Mouse (Mus musculus) hindbrain, postnatal 0 days (tissue): Measurements from ENCODE around the gene Pim3. TPM values are rescaled to one million over a fixed set of nuclear protein-coding genes. Genes with fewer than 3 reads are reported as not detected.

Experiments
- ATAC-seq: fragments of 200-750 bp; cut with Nextera tagmentation; 2 replicates; pipeline ENCODE4 v1.8.0; 2017; ENCODE audit warnings: mild to moderate bottlenecking, moderate TSS enrichment, moderate library complexity
- DNase-seq: peaks from one replicate; pipeline ENCODE4 v3.0.0-alpha.2; 2015; ENCODE audit warnings: low spot score
- H3K27ac ChIP-seq: fragments of 300-500 bp; sonication (generic); 2 replicates; pipeline ENCODE4 v1.5.1; 2014; ENCODE audit warnings: mild to moderate bottlenecking
- H3K27me3 ChIP-seq: fragments of 300-500 bp; sonication (generic); 2 replicates; pipeline ENCODE4 v1.6.1; 2014; ENCODE audit warnings: low read length, mixed read lengths; ENCODE audit not compliant: insufficient read depth
- H3K36me3 ChIP-seq: fragments of 300-500 bp; sonication (generic); 2 replicates; pipeline ENCODE4 v1.6.1; 2014; ENCODE audit warnings: low read length, mixed read lengths; ENCODE audit not compliant: insufficient read depth
- H3K4me1 ChIP-seq: fragments of 300-500 bp; sonication (generic); 2 replicates; pipeline ENCODE4 v1.6.1; 2014; ENCODE audit warnings: antibody characterized with exemption, low read length, mixed read lengths; ENCODE audit not compliant: insufficient read depth
- H3K4me2 ChIP-seq: fragments of 300-500 bp; sonication (generic); 2 replicates; pipeline ENCODE4 v1.6.1; 2014; ENCODE audit warnings: low read depth, mild to moderate bottlenecking, low read length, moderate library complexity, mixed read lengths
- H3K4me3 ChIP-seq: fragments of 300-500 bp; sonication (generic); 2 replicates; pipeline ENCODE4 v1.5.1; 2014; ENCODE audit warnings: low read length
- H3K9ac ChIP-seq: fragments of 300-500 bp; sonication (generic); replicated peaks from 2 replicates; pipeline ENCODE4 v1.6.1; 2014; ENCODE audit warnings: mild to moderate bottlenecking, low read length, moderate library complexity, mixed read lengths
- H3K9me3 ChIP-seq: fragments of 300-500 bp; sonication (generic); 2 replicates; pipeline ENCODE4 v1.6.1; 2016; ENCODE audit warnings: low read length, mixed read lengths
- CTCF ChIP-seq: IDR thresholded peaks from 2 replicates; pipeline ENCODE4 v1.5.1; 2016; ENCODE audit warnings: antibody characterized with exemption, control low read depth, low read depth
- WGBS: fragments of 180-500 bp; shearing (Covaris S2); extraction: QIAGEN DNeasy Blood & Tissue Kit; methylation state at CpG from one replicate; pipeline ENCODE4 v1.1.7; 2014; 5-methylcytosine and 5-hydroxymethylcytosine counted together
- polyA plus RNA-seq: library from polyadenylated mRNA; unstranded; fragments of >200 nt; fragmentation: Nextera tagmentation; extraction: Ambion mirVana; gene quantifications from 2 replicates; pipeline ENCODE4 v1.2.1, GENCODE M21; 2015
- total RNA-seq: library from RNA; depleted of rRNA; stranded (reverse); fragments of >200 nt; gene quantifications from 2 replicates; pipeline ENCODE4 v1.2.3, GENCODE M21; 2014

Gene Pim3
- total and polyA plus RNA-seq, 2 experiments from 2014 or later: 69.8 to 104 TPM

GRCm38 (mm10) chr15:88862881-88863694 lies 1.1 kb downstream of the Pim3 start:
- under 1% methylated on average over 83 of the region's 98 CpGs for WGBS
- ATAC-seq: no peak; the same call in 1 of the 2 replicates

DNA sequence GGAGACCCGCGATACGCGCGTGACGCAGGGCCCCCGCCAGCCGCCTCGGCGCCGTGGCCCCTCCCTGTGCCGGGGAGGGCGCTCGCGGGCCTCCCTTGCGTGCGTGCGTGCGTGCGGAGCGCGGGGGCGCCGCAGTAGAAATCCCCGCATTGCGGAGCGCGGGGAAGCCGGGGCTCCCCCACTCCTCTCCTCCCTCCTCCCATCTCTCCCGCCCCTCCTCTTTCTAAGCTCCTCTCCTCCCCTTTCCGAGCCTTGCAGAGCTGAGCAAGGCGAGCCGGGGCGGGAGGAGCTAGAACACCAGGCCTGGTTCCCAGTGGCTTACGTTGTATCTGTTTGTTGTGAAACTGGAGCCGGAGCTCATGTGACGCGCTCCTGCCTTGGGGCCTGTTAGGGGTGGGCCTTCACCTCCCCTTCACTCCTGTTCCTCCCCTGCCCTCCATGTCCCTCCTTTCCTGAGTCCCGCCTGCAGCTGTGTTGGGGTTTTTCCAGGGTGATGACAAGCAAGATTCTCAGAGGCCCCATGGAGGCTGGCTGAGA lies 1.8 kb downstream of the Pim3 start:
- DNase-seq (peak; percentile 92), ATAC-seq (peak; percentile 79)
- Histone ChIP-seq H3K4me1 (peaks cover 18% of the 10 kb centered on the region), H3K36me3 (peaks cover 24% of the 10 kb centered on the region), H3K9ac (peak overlapping the region; percentile 81), H3K4me3 (peak overlapping the region; percentile 82), H3K4me2 (peak overlapping the region; percentile 76), H3K27ac (peak overlapping the region; percentile 97), H3K27me3 (no peaks in the 10 kb centered on the region), H3K9me3 (no peaks in the 10 kb centered on the region)
- WGBS: under 1% methylated on average over 26 of the region's 39 CpGs
- no peak for TF ChIP-seq CTCF

More at GRCm38 (mm10) chr15:88862881-88863694, 1.1 kb downstream of the Pim3 start:
- no peak; the same call in 1 of the 2 replicates for TF ChIP-seq CTCF
- Histone ChIP-seq H3K36me3 (peaks cover 24% of the 10 kb centered on the region), H3K27ac (peak overlapping the region; percentile 97), H3K27me3 (no peaks in the 10 kb centered on the region), H3K9ac (peak overlapping the region; percentile 81), H3K4me2 (peak overlapping the region; percentile 76), H3K9me3 (no peaks in the 10 kb centered on the region), H3K4me1 (peaks cover 20% of the 10 kb centered on the region), H3K4me3 (peak overlapping the region; percentile 82)
- DNase-seq: peak; percentile 53

GRCm38 (mm10) chr15:88864270-88865030 lies 2.5 kb downstream of the Pim3 start:
- H3K4me1 ChIP-seq: peaks cover 18% of the 10 kb centered on the region
- H3K36me3 ChIP-seq: peaks cover 24% of the 10 kb centered on the region
- no peaks in the 10 kb centered on the region for H3K9me3 ChIP-seq
- H3K4me3 ChIP-seq: peak overlapping the region; percentile 82
- ATAC-seq (peak; percentile 11; the same call in 1 of the 2 replicates), DNase-seq (no peak)
- peak overlapping the region; percentile 81 for H3K9ac ChIP-seq
- peak overlapping the region; percentile 97 for H3K27ac ChIP-seq
- no peaks in the 10 kb centered on the region for H3K27me3 ChIP-seq
- WGBS: 29% methylated on average over 22 of the region's 22 CpGs
- TF ChIP-seq CTCF: peak; percentile 57
- peak overlapping the region; percentile 76 for H3K4me2 ChIP-seq

DNA sequence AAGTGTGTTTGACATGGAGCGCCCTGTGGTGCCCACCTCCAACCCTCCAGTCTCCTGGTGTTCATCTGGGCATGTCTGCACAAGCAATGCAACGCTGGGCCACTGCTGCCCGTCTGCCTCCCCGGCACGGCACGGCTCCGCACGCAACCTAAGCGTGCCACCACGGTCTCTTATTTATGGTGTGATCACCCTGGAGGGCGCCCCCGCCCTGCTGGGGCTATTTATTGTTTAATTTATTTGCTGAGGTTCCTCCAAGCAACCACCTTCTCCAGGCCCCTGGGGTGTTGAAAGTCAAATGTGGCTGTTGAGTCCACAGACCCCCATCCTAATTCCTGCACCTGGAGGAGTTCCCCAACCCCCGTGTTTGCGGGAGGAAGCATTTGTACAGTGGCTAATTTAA lies 3.1 kb downstream of the Pim3 start:
- ATAC-seq (no peak), DNase-seq (no peak)
- no peak overlapping the region for H3K27ac ChIP-seq
- 92% methylated on average over 14 of the region's 14 CpGs for WGBS
- H3K27me3 ChIP-seq: no peaks in the 10 kb centered on the region
- H3K36me3 ChIP-seq: peaks cover 24% of the 10 kb centered on the region
- peak overlapping the region; percentile 76 for H3K4me2 ChIP-seq
- no peaks in the 10 kb centered on the region for H3K9me3 ChIP-seq
- H3K4me3 ChIP-seq: peak overlapping the region; percentile 82
- TF ChIP-seq CTCF: no peak
- peaks cover 18% of the 10 kb centered on the region for H3K4me1 ChIP-seq
- no peak overlapping the region for H3K9ac ChIP-seq

DNA sequence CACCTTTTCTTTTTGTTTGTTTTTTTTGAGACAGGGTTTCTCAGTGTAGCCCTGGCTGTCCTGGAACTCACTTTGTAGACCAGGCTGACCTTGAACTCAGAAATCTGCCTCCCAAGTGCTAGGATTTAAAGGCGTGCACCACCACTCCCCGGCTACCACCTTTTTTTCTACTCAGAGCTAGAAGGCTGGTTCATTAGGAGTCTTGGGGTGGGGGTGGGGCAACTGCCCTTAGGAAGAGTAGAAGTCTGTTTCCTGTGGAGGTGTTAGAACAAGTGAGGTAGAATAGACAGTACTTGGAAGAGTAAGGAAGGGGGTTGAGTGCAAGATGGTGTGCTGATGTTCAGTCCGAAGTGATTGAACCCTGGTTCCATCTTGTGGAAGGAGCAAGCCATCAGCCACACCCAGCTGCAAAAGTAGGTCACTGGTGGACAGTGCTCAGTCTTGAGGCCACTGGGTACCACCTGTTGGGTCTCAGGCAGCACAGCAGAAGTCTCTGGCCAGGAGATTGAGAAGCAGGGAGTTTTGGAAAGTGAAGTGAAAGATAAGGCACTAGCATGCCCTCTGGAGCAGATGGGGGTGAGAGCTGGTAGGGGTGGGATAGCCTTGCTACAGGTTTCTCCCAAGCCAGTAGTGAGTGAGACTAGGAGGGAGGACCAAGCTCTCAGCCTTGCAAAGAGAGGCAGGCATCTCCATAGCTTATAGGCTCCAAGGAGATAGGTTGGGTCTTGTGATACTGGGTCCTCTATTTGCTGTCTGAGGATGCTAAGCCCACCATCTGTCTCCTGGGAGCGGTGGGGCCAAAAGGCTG lies 4.1 kb downstream of the Pim3 start:
- no peak overlapping the region for H3K27ac ChIP-seq
- WGBS: 85% methylated on average over 4 of the region's 4 CpGs
- H3K9ac ChIP-seq: no peak overlapping the region
- no peak overlapping the region for H3K4me2 ChIP-seq
- no peaks in the 10 kb centered on the region for H3K9me3 ChIP-seq
- ATAC-seq (no peak), DNase-seq (no peak)
- H3K27me3 ChIP-seq: no peaks in the 10 kb centered on the region
- peaks cover 24% of the 10 kb centered on the region for H3K36me3 ChIP-seq
- H3K4me3 ChIP-seq: no peak overlapping the region
- H3K4me1 ChIP-seq: peaks cover 18% of the 10 kb centered on the region
- no peak for TF ChIP-seq CTCF

DNA sequence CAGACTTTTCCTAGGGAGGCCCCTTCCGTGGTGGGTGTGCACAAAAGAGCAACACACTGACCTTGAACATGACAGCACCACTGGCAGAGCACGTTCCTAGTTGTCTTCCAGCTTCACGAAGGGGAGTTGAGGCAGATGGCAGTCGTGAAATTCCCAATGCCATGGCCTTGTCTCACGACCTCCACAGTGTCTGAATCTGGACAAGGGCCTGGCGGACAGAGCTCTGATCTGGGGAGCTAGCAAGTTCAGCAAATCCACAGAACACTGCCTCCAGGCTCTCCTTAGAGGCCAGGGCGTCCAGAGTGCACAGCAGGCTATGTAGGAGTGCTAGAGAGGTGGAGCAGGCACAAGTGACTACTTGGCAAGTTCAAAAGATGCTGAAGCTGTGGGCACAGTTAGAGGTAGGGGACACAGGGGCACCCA lies 5.0 kb downstream of the Pim3 start:
- Histone ChIP-seq H3K27ac (peak overlapping the region; percentile 54; the same call in 1 of the 2 replicates), H3K4me1 (peaks cover 13% of the 10 kb centered on the region), H3K9ac (no peak overlapping the region), H3K27me3 (no peaks in the 10 kb centered on the region), H3K4me3 (no peak overlapping the region), H3K4me2 (no peak overlapping the region), H3K36me3 (peaks cover 24% of the 10 kb centered on the region), H3K9me3 (no peaks in the 10 kb centered on the region)
- DNase-seq (no peak), ATAC-seq (no peak)
- no peak for TF ChIP-seq CTCF
- WGBS: 57% methylated on average over 7 of the region's 7 CpGs
